Mouse (Mus musculus) MN1 (cell line): ENCODE data around the gene Stambp.
A peak's percentile ranks its signal among the peaks of the same experiment; 100 is the strongest.

Experiments
- DNase-seq: peaks from one replicate; pipeline ENCODE4 v3.0.0-alpha.2; 2016; ENCODE audit warnings: low spot score

Gene Stambp

GRCm38 (mm10) chr6:83501524-83502310, 70.8 kb downstream of the Stambp start:
- DNase-seq: no peak

GRCm38 (mm10) chr6:83500462-83500861, 72.1 kb downstream of the Stambp start:
- DNase-seq: no peak

GRCm38 (mm10) chr6:83499078-83499477, 73.5 kb downstream of the Stambp start:
- DNase-seq: no peak

GRCm38 (mm10) chr6:83496753-83497710, 75.5 kb downstream of the Stambp start:
- peak; percentile 58 for DNase-seq

- DNase-seq: peak; percentile 83
These were observed 76.3 kb downstream of the Stambp start for GRCm38 (mm10) chr6:83496009-83496752.
